Comparison of ENCODE assay signal across 9 mouse cellular contexts in genomic region chr10:58813801-58814191, GRCm38 (mm10). TPM values are rescaled to one million over a fixed set of nuclear protein-coding genes. Genes with fewer than 3 reads are reported as not detected.
DNase-seq lines count a peak whose midpoint lies in the region; ATAC-seq and TF ChIP-seq lines count a peak whose summit lies in the region.
"Had no signal": no experiment of that assay in that cellular context is flagged by ENCODE, and none has a peak within 500 bp of the region (broad histone marks: within the 10 kb centered on the region; RNA-seq: fewer than 3 reads in every experiment).

No protein-coding gene starts in this region.

- no peak for TF ChIP-seq EP300 in liver, postnatal 0 days (IDR thresholded peaks at IDR 0.05; ENCODE audit: low read depth)

- DNase-seq in liver, embryonic 11.5 days (ENCODE audit: low spot score), result no peak
- DNase-seq in liver, postnatal 0 days, result no peak
- peak; percentile 51 for DNase-seq in embryonic facial prominence, embryonic 10.5 days (ENCODE audit: low spot score)
- peak; percentile 52 for DNase-seq in limb, embryonic 11.5 days (ENCODE audit: low spot score)
- peak; percentile 49 for DNase-seq in neural tube, embryonic 10.5 days (ENCODE audit: extremely low spot score, low spot score)
- no peak for DNase-seq in yolk sac, embryonic 10.5 days (ENCODE audit: low spot score)
- DNase-seq in frontal cortex, postnatal 25 days (ENCODE audit: low spot score in 2 of 2), result no peak

- no peak overlapping the region for H3K27ac ChIP-seq in liver, embryonic 11.5 days (ENCODE audit: low read depth, low read length)
- no peak overlapping the region for H3K27ac ChIP-seq in liver, postnatal 0 days (ENCODE audit: low read depth)
- H3K27ac ChIP-seq in embryonic facial prominence, embryonic 10.5 days (replicated peaks), result no peak overlapping the region
- no peak overlapping the region for H3K27ac ChIP-seq in heart, embryonic 15.5 days
- no peak overlapping the region for H3K27ac ChIP-seq in limb, embryonic 11.5 days (replicated peaks; ENCODE audit: low read depth, low read length)

- no peaks in the 10 kb centered on the region; the same call in 1 of the 2 replicates for H3K4me1 ChIP-seq in liver, embryonic 11.5 days (replicated peaks; ENCODE audit: control insufficient read depth, insufficient read depth, low read length)
- peaks cover 8% of the 10 kb centered on the region; the same call in 1 of the 2 replicates for H3K4me1 ChIP-seq in liver, postnatal 0 days (ENCODE audit: insufficient read depth)
- peaks cover 19% of the 10 kb centered on the region for H3K4me1 ChIP-seq in embryonic facial prominence, embryonic 10.5 days
- H3K4me1 ChIP-seq in heart, embryonic 15.5 days (replicated peaks), result peaks cover 17% of the 10 kb centered on the region
- H3K4me1 ChIP-seq in limb, embryonic 11.5 days (ENCODE audit: control insufficient read depth, insufficient read depth, low read length), result 0 out of 2 replicates have a peak, but pooled peaks cover 14% of the 10 kb centered on the region

- no peak overlapping the region for H3K9ac ChIP-seq in liver, embryonic 11.5 days (ENCODE audit: low read depth, low read length)
- H3K9ac ChIP-seq in liver, postnatal 0 days (replicated peaks), result no peak overlapping the region
- H3K9ac ChIP-seq in heart, embryonic 15.5 days, result peak overlapping the region; percentile 52
- peak overlapping the region; percentile 45; the same call in 1 of the 2 replicates for H3K9ac ChIP-seq in limb, embryonic 11.5 days (ENCODE audit: low read length)

- H3K27me3 ChIP-seq in liver, embryonic 11.5 days (replicated peaks; ENCODE audit: control insufficient read depth, insufficient read depth, low read length), result peaks cover 30% of the 10 kb centered on the region
- H3K27me3 ChIP-seq in liver, postnatal 0 days (ENCODE audit: insufficient read depth, low read length), result peaks cover 42% of the 10 kb centered on the region
- H3K27me3 ChIP-seq in embryonic facial prominence, embryonic 10.5 days (replicated peaks; ENCODE audit: low read depth, poor library complexity, severe bottlenecking), result peaks cover 60% of the 10 kb centered on the region
- peaks cover 76% of the 10 kb centered on the region for H3K27me3 ChIP-seq in heart, embryonic 15.5 days
- H3K27me3 ChIP-seq in limb, embryonic 11.5 days (ENCODE audit: control insufficient read depth, insufficient read depth, low read length), result peaks cover 27% of the 10 kb centered on the region

- H3K4me3 ChIP-seq in liver, embryonic 11.5 days (ENCODE audit: low read depth, low read length), result peak overlapping the region; percentile 51
- no peak overlapping the region for H3K4me3 ChIP-seq in liver, postnatal 0 days (ENCODE audit: low read depth, low read length)
- peak overlapping the region; percentile 77 for H3K4me3 ChIP-seq in embryonic facial prominence, embryonic 10.5 days
- H3K4me3 ChIP-seq in heart, embryonic 15.5 days, result peak overlapping the region; percentile 64
- H3K4me3 ChIP-seq in limb, embryonic 11.5 days (ENCODE audit: low read depth, low read length), result peak overlapping the region; percentile 54

- TF ChIP-seq CTCF in liver, postnatal 0 days (IDR thresholded peaks at IDR 0.05; ENCODE audit: low read depth), result no peak

- H3K9me3 ChIP-seq in liver, embryonic 11.5 days (ENCODE audit: control insufficient read depth, low read length), result no peaks in the 10 kb centered on the region
- no peaks in the 10 kb centered on the region for H3K9me3 ChIP-seq in liver, postnatal 0 days (ENCODE audit: low read length)
- H3K9me3 ChIP-seq in embryonic facial prominence, embryonic 10.5 days, result no peaks in the 10 kb centered on the region
- H3K9me3 ChIP-seq in heart, embryonic 15.5 days (replicated peaks), result no peaks in the 10 kb centered on the region
- H3K9me3 ChIP-seq in limb, embryonic 11.5 days (ENCODE audit: control insufficient read depth, low read length), result no peaks in the 10 kb centered on the region

- H3K36me3 ChIP-seq in liver, embryonic 11.5 days (ENCODE audit: control insufficient read depth, insufficient read depth, low read length), result no peaks in the 10 kb centered on the region
- no peaks in the 10 kb centered on the region for H3K36me3 ChIP-seq in liver, postnatal 0 days (replicated peaks; ENCODE audit: insufficient read depth, low read length)
- no peaks in the 10 kb centered on the region for H3K36me3 ChIP-seq in embryonic facial prominence, embryonic 10.5 days (replicated peaks)
- H3K36me3 ChIP-seq in heart, embryonic 15.5 days, result no peaks in the 10 kb centered on the region
- no peaks in the 10 kb centered on the region for H3K36me3 ChIP-seq in limb, embryonic 11.5 days (ENCODE audit: control insufficient read depth, insufficient read depth, low read length)

- WGBS in liver, embryonic 11.5 days, result 3% methylated on average over 35 of the region's 35 CpGs
- WGBS in liver, postnatal 0 days (ENCODE audit: insufficient replicate concordance), result 4% methylated on average over 35 of the region's 35 CpGs
- WGBS in embryonic facial prominence, embryonic 10.5 days, result under 1% methylated on average over 35 of the region's 35 CpGs
- whole genome bisulfite sequencing in heart, embryonic 15.5 days, result under 1% methylated on average over 35 of the region's 35 CpGs
- WGBS in limb, embryonic 11.5 days, result 2% methylated on average over 34 of the region's 35 CpGs

- ATAC-seq in liver, embryonic 11.5 days (replicated peaks; ENCODE audit: low FRiP score), result no peak
- ATAC-seq in liver, postnatal 0 days, result no peak
- no peak for ATAC-seq in heart, embryonic 15.5 days (replicated peaks; ENCODE audit: insufficient number of reproducible peaks, insufficient read depth, low FRiP score, low read depth)
- ATAC-seq in limb, embryonic 11.5 days (ENCODE audit: insufficient number of reproducible peaks, low FRiP score, low TSS enrichment, low read depth), result peak; percentile 52; the same call in 1 of the 2 replicates

- peak overlapping the region; percentile 83 for H3K4me2 ChIP-seq in liver, embryonic 11.5 days
- no peak overlapping the region for H3K4me2 ChIP-seq in liver, postnatal 0 days (ENCODE audit: low read depth, low read length)
- peak overlapping the region; percentile 100 for H3K4me2 ChIP-seq in heart, embryonic 15.5 days
- H3K4me2 ChIP-seq in limb, embryonic 11.5 days (ENCODE audit: low read depth, severe bottlenecking), result peak overlapping the region; percentile 100

RNA-seq across cellular contexts. Expression of gene Sh3rf3, which starts 0.6 kb away (rescaled TPM):
- polyA plus RNA-seq in liver, embryonic 11.5 days (2014; fragmentation: Nextera tagmentation; extraction: Ambion mirVana), result 0.03 TPM in 1 of 2 replicates, not detected in the other
- polyA plus RNA-seq in liver, postnatal 0 days (2015; fragmentation: Nextera tagmentation; extraction: Ambion mirVana), result not detected in 2 replicates
- 0.39 and 0.93 TPM in 2 replicates for polyA plus RNA-seq in embryonic facial prominence, embryonic 10.5 days (2016; fragmentation: Nextera tagmentation; extraction: Ambion mirVana)
- 0.34 and 0.99 TPM in 2 replicates for polyA plus RNA-seq in heart, embryonic 15.5 days (2015; fragmentation: Nextera tagmentation; extraction: Ambion mirVana)
- polyA plus RNA-seq in limb, embryonic 11.5 days (2014; fragmentation: Nextera tagmentation; extraction: Ambion mirVana), result 0.47 and 0.60 TPM in 2 replicates
- polyA plus RNA-seq: liver, adult 2 months had no signal

Comparison
In these comparisons a context has a peak if more than half of its experiments do, and no peak if none do; other contexts are left out.
1. DNase-seq: peak in embryonic facial prominence, embryonic 10.5 days (single experiment), limb, embryonic 11.5 days (single experiment) and neural tube, embryonic 10.5 days (single experiment); none in liver, embryonic 11.5 days (single experiment), liver, postnatal 0 days (single experiment), yolk sac, embryonic 10.5 days (single experiment) and frontal cortex, postnatal 25 days (0 of 2).
2. H3K9ac ChIP-seq: peak in heart, embryonic 15.5 days (single experiment) and limb, embryonic 11.5 days (single experiment); none in liver, embryonic 11.5 days (single experiment) and liver, postnatal 0 days (single experiment).